Mouse (Mus musculus): ENCODE results near the gene Socs4.

Socs4 gene

DNA sequence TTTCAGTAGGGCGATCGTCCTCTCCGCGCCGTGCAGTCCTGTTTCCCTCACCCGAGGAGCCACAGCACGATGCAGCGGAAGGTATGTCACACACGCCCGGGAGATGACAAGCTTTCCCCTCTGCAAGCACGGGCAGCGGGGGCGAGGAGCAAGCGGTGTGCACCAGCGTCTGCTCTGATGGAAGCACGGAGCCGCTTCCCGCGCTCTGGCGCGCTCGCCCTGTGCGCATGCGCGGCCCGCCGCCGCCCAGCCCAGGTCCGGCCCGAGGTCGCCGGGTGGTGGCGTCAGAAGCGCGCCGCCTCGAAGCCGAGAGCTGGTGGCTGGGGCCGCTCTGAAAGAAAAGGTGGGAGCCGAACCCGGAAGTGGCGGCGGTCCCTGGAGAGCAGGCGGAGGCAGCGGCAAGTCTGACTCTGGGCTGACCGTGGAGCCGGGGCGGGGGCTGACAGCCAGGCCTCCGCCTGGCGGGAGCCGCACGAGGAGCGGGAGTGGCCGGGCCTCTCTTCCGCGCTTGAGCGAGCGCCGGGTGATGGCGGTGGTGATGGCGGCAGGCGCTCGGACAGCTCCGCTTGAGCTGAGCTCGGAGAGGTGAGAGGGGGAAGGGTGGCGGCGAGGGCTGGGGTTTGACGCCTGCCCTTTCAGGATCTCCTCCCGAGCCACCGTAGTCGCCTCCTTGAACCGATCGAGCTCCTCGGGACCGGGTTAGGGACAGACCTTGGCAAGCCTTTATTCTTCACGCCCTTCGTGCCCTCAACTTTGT, at the start of gene Socs4, which contains the start of gene Wdhd1:
Socs4 (plus strand) TSS at position 295 of the 757 bp plus-strand sequence.
Wdhd1 (minus strand) TSS at position 221 of the 757 bp plus-strand sequence.
- DNase-seq (ENCODE audit: inconsistent ontology term) = peak; percentile 96

DNA sequence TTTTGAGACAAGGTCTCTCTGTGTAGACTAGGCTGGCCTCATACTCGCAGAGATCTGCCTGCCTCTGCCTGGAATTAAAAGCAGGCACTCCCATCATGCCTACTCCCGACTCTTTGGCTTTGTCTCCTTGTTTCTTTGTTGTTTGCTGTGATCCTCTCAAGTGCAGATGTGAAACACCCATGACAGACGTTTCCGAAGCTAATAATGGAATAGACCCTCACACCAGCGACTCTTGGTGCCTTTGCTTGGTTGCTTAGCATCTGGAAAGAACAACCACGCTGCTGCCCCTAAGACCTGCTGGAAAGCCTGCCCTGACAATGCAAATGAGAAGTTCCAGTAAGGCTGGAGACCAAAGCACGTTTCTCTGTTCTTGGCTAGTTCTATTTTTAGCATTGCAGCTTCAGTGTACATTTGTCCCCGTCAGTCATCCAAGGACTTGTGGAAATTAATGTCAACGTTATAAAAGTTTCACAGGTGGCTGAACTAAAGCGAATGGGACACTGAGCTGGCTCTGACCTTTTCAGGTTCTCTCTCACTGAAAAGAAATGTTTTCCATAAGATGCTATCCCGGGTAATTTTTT, 46.8 kb upstream of the Socs4 start:
- DNase-seq (ENCODE audit: inconsistent ontology term) = no peak

DNA sequence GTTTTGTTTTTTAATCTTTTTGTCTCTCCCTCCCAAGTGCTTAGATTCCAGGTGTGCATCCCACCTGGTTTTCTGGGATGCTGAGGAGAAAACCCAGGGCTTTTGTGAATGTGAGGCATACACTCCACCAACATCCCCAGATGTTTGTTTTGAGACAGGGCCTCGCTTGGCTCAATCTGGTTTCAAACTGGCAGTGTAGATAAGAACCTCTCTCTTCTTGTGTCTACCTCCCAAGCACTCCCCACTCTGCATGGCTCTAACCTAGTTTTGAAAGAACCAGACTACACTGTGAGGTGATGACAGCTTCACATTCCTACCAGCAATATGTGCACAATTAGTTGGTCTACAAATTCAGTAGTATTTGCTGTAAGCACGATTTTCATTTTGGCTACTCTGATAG, 43.1 kb upstream of the Socs4 start:
- DNase-seq (ENCODE audit: inconsistent ontology term) = no peak

DNA sequence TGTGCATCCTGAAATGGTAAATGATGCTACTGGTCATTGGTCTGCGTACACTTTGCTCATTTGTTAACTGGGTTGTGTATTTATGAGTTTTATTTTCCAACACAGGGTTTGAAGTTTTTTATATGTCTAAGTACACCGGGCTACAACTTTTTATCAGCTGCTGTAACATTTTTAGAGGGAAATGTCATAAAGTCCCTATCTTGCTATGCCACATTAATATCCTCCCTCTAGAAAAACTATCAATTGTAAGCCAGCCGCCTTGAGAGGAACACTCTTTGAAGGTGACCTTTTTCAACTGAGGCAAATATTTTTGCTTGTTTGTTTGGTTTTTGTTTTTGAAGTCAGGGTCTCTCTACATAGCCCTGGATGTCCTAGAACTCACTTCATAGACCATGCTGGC, 42.7 kb upstream of the Socs4 start:
- DNase-seq (ENCODE audit: inconsistent ontology term) = no peak

DNA sequence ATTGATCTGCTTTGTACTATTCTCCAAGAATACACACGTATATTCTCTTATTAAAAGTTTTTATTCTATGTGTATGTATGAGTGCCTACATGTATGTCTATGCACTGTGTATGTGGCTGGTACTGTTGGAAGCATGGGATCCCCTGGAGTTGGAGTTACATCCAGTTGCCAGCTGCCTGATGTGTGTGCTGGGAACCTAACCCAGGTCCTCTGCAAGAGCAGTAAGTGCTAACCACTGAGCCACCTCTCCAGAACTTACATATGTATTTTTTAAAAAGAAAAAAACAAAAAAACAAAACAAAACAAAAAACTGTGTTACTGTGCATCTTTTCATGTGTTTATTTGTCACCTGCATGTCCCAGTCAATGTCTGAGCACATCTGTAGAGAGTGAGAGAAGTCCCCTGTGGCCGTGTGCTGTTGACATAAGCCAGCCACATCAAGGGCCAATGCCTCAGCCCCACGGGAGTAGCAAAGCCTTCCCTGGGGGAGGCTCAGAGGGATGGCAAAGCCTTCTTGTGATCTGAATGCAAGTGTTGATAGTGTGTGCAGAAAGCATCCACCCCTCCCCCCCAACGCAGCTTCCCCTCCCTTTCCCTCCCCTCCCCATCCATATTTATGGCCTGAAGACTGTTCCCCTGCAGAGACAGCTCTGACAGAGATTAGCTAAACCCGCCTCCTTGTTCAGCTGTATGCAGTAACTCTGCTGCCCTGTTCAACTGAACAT, 42.0 kb upstream of the Socs4 start:
- DNase-seq (ENCODE audit: inconsistent ontology term) = no peak

DNA sequence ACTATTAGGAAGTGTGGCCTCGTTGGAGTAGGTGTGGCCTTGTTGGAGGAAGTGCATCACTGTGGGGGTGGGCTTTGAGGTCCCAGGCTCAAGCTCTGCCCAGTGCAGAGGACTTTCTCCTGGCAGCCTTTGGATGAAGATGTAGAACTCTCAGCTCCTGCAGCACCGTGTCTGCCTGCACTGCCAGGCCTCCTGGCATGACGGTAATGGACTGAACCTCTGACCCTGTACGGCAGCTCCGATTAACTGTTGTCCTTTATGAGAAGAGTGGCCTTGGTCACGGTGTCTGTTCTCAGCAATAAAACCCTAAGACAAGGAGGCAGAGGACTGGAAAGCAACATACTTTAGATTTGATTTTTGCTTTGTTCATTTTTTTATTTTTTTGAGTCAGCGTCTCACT, 40.2 kb upstream of the Socs4 start:
- DNase-seq (ENCODE audit: inconsistent ontology term) = no peak

DNA sequence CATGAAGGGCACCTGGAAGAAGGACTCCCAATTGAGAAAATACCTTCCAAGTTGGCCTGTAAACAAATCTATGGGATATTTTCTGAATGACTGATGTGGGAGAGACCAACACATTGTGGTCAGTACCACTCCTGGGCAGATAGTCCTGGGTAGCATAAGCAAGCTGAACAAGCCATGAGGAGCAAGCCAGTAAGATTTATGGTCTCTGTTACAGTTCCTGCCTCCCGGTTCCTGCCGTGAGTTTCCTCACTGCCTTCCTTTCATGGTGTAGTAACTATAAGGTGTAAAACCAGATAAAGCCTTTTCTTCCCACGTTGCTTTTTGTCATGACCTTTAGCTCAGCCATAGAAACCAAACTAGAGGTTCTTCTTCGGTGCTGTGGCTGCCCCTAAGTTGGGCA, 39.4 kb upstream of the Socs4 start:
- no peak for DNase-seq (ENCODE audit: inconsistent ontology term)

DNA sequence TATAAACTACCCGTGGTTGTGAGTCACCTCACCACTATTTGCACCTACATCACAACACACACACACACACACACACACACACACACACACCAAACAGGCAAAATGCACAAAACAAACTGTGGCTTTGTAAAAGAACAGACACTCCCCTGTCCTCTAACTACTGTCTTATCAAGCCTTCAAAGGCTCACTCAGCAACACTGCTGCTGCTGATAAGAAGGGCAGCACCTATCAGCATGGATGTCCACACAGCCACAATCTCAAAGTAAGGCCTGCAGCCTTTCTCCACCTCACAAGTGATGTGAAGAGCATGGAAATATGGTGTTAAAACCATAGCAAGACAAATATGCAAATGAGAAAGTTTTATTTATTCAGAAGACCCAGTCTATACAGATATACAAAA, 36.1 kb upstream of the Socs4 start:
- DNase-seq (ENCODE audit: inconsistent ontology term) = no peak

DNA sequence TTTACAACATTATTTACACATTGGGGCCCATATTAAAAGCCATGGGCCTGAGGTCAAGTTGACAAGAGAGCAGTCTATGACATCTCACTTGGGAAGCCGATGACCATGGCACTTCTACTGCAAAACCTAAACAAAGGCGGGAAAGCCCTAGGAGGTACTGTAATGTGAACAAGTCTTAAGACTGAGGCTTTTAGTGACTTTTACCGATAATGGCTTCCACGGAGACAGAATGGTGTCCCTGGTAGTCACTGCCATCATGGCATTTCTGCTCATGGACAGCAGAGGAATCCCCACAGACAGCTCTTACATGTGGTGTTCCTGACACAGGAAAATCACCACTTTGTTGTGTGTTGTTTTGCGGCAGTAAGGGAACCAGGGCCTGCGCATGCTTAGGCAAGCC, 35.7 kb upstream of the Socs4 start:
- DNase-seq (ENCODE audit: inconsistent ontology term) = no peak

DNA sequence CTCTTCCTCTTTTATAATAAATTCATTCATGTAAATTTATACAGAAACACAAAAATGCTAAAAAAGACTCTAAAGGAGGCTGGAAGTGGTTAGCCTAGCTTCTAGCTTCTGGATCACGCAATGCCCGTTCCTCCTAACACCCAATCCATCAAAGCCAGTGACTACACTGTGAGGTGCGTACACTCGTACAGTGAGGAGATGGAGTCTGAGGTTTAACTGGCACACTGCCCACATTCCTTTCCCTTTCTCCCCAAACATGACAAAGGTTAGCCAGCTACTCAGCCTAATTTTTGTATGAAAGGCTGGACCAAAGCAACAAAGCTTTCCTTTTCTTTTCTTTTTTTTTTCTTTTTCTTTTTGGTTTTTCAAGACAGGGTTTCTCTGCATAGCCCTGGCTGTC, 34.0 kb upstream of the Socs4 start:
- peak; percentile 62 for DNase-seq (ENCODE audit: inconsistent ontology term)

DNA sequence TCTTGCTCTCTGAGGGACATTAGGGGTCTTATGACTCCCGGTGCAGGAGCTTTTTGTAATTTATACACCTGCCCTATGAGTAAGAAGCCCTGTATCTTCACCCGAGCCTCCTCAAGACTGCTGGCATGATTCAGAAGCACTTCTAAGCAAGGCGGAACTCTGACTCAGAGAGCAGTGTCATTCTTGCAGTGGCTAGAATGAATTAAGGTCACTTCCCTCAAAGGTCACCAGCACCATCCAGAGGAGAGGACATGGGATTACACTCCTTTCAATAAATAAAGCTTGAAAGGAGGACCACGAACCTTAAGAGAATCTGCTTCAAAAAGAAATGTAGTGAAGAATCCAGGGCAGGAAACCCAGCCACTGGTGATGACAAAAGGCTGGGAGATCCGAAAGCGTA, 26.9 kb upstream of the Socs4 start:
- peak; percentile 32 for DNase-seq (ENCODE audit: inconsistent ontology term)

DNA sequence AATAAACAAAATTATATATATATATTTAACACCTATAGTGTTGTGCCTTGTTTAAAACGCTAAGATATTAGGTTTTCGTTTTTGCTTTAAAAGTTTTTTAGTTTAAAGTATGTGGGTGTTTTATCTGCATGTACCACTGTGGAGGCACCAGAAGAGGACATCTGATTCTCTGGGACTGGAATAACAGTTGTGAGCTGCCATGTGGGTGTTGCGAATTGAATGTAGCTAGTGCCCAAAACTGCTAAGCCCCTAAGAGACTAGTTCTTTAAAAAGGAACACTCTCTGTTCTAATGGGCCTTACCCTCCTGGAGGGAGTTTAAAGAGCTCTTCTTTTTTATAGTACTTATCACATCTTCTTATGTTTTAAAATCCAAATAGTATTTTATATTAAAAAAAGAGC, 11.9 kb upstream of the Socs4 start:
- DNase-seq (ENCODE audit: inconsistent ontology term) = no peak

DNA sequence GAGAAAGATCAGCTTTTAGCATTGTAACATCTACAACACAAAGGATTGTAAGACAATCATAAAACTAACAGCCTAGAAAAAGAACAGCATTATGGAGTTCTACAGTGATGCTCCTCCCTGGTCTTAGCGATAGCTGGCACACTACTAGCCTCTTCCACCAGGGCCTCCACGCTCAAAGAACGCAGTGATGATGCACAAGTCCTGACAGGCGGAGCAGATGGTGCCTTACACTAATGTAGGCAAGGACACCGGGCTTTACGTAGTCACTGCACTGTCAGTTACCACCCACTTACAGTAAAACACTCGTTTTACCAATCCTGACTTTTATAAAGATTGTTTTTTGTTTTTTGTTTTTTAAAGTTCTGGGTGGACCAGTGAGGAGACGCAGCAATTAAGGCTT, 10.9 kb upstream of the Socs4 start:
- DNase-seq (ENCODE audit: inconsistent ontology term) = no peak

DNA sequence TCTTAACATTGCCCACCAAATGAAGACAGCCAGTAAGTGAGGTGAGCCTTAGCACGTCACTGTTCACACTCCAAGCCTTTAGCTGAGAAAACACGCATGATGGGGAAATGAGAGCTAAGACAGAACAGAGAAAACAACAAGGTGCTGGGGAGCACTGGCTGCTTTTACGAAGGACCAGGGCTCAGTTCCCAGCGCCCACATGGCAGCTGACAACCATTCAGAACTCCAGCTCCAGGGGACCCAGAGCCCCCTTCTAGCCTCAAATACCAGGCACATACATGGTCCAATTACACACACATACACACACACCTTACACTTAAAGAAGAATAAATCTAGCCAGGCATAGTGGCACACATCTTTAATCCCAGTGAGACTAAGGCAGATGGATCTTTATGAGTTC, 7.7 kb upstream of the Socs4 start:
- DNase-seq (ENCODE audit: inconsistent ontology term) = no peak

DNA sequence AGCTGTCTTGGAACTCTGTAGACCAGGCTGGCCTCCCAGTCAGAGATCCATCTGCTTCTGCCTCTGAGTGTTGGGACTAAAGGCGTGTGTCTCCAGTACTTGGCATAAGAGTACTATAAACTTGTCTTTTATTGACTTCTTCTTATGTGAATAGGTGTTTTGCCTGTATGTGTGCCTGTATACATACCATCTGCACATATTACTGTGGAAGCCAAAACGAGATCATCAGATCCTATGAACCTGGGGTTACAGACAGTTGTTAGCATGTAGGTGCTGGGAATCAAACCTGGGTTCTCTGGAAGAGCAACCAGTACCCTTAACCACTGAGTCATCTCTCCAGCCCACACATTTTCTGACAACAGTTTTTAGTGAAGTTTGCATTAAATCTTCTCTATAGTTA, 7.0 kb upstream of the Socs4 start:
- DNase-seq (ENCODE audit: inconsistent ontology term) = no peak

DNA sequence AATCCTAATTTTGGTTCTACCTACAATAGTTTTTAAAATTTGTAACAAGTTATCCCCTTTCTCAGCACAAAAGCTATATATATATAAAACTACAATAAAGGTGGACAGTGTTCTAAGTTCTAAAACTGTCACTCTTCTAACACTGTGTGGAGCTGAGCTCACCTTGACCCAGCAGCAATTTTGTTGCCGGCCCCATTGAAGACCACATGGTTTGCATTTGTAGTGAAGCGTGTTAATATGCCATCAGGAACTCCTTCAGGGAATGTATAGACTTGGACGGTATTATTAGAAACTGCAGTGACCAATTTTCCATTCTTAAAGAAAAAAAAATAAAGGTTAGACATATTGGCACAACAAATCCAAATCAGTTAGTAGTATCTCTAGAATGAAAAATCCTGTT, 3.0 kb upstream of the Socs4 start:
- no peak for DNase-seq (ENCODE audit: inconsistent ontology term)

DNA sequence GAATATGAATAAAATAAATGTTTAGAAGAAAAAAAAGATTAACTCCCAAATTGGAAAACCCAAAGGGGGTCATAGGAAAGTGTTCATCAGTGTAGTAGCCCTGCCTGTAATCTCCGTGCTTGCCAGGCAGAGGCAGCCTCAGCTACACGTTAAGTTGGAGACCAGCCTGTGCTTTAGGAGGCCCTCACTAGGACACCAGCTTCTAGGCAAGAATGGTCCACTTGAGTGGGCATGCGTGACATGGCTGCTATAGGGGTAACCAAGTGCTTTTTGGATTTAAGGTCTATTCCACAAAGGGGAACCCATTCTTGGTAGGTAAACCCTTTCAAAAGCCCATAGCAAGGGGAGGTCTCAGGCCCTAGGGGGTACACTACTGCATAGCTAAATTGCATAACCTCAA, 1.3 kb upstream of the Socs4 start:
- no peak for DNase-seq (ENCODE audit: inconsistent ontology term)

DNA sequence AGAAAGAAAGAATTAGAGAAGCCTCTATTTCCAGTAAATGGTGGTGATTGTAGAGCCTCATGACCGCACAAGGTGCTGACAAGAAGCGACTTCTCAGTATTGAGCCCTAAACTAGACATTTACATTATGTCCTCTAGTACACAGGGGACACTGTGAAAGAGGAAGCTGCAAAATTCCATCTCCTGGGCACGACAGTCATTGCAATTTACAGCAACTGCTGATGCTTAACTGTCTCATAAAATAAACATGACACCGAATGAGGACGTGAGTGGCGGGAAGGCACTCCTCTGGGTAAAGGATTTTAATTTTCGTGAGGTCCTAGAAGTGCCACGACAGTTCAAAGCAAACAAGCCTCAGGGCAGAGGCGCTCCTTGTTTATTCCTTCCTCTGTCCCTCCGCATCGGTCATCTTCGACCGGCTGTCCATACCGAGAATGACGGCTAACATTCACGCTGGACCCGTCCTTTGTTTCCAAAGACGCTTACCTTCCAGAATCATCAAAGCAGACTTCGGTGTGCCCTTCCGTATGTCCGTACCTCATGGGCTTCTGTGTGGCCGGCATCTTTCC, 611 bp upstream of the Socs4 start:
- no peak for DNase-seq (ENCODE audit: inconsistent ontology term)

DNA sequence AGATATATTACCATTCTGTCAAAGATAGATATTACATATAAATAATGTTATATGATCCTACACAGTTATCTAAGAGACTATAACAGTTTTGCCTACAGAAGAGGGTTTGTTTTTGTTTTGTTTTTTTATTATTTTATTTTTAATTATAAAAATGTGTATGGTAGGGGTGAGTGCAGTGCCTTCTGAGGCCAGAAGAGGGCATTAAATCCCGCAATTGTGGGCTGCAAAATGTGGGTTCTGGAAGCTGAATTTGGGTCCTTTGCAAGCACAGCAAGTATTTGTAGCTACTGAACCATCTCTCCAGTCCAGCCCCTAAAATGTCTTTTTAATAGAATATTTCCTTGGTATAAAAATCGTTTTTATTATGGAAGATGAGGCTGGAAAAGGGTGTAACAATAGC, 2.3 kb downstream of the Socs4 start:
- no peak for DNase-seq (ENCODE audit: inconsistent ontology term)

DNA sequence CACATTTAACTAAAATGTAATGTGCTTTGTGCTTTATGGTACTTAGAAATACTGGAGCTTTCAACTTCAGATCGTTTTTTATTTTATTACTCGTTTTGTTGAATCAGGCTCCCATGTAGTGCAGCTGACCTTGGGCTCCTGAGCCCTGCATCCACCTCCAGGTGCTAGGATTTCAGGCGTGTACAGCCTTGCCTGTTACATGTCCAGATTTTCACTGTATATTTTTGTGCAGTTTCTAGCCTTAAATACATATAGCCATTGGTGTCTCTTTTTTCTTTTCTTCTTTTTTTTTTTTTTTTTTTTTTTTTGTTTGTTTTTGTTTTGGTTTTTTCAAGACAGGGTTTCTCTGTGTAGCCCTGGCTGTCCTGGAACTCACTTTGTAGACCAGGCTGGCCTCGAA, 4.8 kb downstream of the Socs4 start:
- no peak for DNase-seq (ENCODE audit: inconsistent ontology term)

DNA sequence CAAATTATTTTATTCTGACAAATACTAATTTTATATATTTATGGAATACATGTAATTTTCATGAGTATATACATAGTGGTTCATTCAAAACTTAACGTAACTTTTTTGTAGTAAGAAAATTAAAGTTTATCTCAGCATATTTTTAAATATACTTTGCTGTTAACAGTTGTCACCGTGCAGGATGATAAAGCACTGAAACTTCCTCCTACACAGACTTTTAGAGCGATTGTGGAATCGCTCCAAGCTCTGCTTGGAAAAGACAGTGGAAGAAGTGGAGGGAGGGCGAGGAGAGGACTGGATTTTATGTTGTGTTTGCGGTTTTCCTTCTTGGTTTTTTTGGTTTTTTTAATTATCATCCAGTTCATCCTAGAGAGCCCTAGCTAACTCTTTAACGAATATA, 6.8 kb downstream of the Socs4 start:
- DNase-seq (ENCODE audit: inconsistent ontology term) = no peak

DNA sequence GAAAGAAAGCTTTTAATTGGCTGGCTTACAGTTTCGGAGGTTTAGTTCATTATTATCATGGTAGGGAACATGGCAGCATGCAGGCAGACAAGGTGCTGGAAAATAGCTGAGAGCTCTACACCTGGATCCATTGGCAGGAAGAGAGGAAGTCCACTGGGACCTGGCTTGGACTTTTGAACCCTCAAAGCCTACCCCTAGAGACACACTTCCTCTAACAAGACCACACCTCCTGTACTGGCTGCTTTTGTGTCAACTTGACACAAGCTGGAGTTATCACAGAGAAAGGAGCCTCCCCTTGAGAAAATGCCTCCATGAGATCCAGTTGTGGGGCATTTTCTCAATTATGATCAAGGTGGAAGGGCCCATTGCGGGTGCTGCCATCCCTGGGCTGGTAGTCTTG, 8.5 kb downstream of the Socs4 start:
- DNase-seq (ENCODE audit: inconsistent ontology term) = no peak

DNA sequence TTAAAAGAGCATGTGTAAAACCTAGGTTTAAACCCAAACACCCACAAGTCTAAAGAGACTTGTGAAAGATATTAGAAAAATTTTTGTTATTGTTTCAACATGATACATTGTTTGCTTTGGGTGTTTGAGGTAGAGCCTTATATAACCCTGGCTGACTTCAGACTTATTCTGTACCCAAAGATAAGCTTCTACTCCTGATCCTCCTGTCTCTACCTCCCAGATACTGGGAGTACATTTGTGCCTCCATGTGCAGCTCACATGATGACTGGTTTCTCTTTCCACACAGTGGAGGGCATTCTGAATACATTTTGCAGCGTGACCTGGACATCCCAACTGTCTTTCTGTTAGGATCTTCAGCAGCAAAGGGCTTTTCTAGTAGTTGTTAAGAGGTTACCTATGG, 9.5 kb downstream of the Socs4 start:
- DNase-seq (ENCODE audit: inconsistent ontology term) = no peak
